Mouse (Mus musculus): ENCODE results near the gene Tbx10. TPM values are rescaled to one million over a fixed set of nuclear protein-coding genes. Genes with fewer than 3 reads are reported as not detected.

The Tbx10 gene
- polyA plus RNA-seq, 1 experiment: not detected

DNA sequence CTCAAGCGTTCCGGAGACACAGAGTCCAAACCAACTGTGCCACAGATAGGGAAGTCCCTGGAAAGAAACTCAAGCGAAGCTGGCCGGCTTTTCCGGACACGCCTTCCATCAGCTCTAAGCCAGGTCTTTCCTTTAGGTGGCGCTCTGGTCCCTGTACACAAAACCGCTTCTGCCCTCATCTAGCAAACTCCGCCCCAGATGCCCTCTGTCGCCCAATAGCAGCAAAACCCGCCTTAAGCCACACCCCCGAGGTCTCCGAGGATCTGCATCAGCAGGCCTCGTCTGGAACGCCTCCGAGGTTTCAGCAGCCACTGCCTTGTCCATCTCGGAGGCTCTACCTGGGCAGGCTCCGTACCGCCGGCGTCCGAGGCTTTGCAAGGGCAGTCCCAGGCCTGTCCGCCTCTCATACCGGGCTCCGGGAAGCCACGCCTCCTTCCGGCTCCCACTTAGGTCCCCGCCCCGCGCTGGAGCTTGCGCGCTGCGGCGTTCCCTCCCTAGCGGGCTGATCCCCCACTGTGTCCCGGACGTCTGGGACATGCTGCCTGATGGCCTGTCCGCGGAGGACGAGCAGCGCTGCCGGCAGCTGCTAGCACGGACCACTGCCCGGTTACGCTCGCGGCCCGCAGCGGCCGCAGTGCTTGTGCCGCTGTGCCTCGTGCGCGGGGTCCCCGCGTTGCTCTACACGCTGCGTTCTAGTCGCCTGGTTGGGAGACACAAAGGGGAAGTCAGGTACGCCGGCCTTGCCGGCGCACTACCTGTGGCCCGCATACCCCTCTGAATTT lies 7.8 kb downstream of the Tbx10 start, which contains the start of the genes Nudt8 and Gm49405:
Gene Nudt8, plus strand, starts transcription at position 462 of the 782 bp plus-strand sequence.
Gene Gm49405, plus strand, starts transcription at position 508 of the 782 bp plus-strand sequence.
- Histone ChIP-seq H3K27ac (ENCODE audit: insufficient read depth, low read length) (peak within 1 kb of the TSS; percentile 88), H3K4me1 (ENCODE audit: control insufficient read depth, insufficient read depth, low read length) (no peaks in the 10 kb centered on the region), H3K4me3 (ENCODE audit: insufficient read depth, low read length) (peak within 1 kb of the TSS; percentile 51)
- TF ChIP-seq CTCF (IDR thresholded peaks at IDR 0.05; ENCODE audit: extremely low read depth, insufficient read depth, low read length) (peak; percentile 75), POLR2A (IDR thresholded peaks at IDR 0.05; ENCODE audit: extremely low read depth, insufficient read depth, low read length) (peak; percentile 75; the same call in 1 of the 2 replicates)

DNA sequence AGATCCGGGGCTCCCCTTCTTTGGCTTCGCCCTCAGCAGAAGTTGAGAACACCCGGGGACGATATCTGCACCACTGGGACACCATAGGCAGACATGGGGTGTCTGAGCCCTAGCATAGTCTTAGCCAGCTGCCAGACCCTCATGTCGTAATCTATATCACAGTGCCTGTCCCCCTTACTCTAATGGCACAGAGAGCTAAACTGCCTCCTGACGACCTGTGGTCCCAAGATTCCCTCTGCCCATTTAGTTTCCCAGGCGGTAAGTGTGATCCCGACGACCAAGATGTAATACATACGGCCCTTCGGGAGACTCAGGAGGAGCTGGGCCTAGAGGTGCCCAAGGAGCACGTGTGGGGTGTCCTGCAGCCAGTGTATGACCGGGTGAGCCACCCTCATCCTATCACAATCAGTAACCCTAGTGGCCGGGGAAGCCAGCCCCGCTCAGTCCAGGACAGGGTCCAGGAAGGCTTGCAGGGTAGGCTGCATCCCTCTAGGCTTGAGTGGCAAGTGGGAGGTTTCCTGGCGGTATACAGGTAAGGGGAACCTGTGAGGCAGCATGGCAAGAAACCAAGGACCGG lies 8.5 kb downstream of the Tbx10 start:
- H3K4me1 ChIP-seq (ENCODE audit: control insufficient read depth, insufficient read depth, low read length): no peaks in the 10 kb centered on the region
- no peak overlapping the region for H3K27ac ChIP-seq (ENCODE audit: insufficient read depth, low read length)
- TF ChIP-seq POLR2A (IDR thresholded peaks at IDR 0.05; ENCODE audit: extremely low read depth, insufficient read depth, low read length): no peak
- TF ChIP-seq CTCF (IDR thresholded peaks at IDR 0.05; ENCODE audit: extremely low read depth, insufficient read depth, low read length): no peak
- H3K4me3 ChIP-seq (ENCODE audit: insufficient read depth, low read length): peak overlapping the region; percentile 51

DNA sequence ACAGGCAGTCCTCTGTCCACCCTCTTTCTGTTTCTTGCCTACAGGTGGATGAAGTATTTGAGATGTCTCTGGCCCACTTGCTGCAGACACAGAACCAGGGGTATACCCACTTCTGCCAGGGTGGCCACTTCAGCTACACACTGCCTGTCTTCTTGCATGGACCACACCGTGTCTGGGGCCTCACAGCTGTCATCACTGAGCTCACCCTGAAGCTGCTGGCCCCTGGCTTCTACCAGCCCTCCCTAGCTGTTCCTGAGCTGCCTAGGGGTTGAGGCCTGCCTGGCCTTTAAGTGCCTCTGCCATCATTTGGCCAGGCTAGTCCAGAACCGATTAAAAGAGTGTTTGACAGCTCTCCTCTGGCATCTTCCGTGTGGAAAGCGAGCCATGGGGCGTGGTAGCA lies 9.2 kb downstream of the Tbx10 start:
- Histone ChIP-seq H3K27ac (ENCODE audit: insufficient read depth, low read length) (no peak overlapping the region), H3K4me3 (ENCODE audit: insufficient read depth, low read length) (no peak overlapping the region), H3K4me1 (ENCODE audit: control insufficient read depth, insufficient read depth, low read length) (no peaks in the 10 kb centered on the region)
- TF ChIP-seq POLR2A (IDR thresholded peaks at IDR 0.05; ENCODE audit: extremely low read depth, insufficient read depth, low read length) (no peak), CTCF (IDR thresholded peaks at IDR 0.05; ENCODE audit: extremely low read depth, insufficient read depth, low read length) (no peak)

DNA sequence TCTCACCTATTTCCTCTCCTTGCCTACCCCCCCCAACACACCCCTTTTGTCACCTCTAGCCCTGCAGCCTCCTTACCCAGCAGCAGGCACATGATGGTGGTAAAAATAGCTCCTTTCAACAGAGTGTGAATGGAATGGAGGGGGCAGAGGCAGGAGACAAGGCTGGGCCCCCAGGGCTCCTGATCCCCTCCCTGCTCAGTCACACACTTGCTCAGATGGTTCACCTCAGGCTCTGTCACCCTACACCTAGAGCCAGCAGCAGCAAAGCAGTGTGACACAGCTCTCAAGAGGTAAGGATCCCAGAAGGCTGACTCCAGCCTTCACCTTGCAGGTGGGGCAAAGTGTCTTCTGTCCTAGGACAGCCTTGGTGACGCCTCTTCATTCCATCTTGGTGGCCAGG lies 10.6 kb downstream of the Tbx10 start, which contains the start of gene Doc2g:
Gene Doc2g, plus strand, starts transcription at position 202 of the 400 bp plus-strand sequence.
- TF ChIP-seq CTCF (IDR thresholded peaks at IDR 0.05; ENCODE audit: extremely low read depth, insufficient read depth, low read length): no peak
- no peak for TF ChIP-seq POLR2A (IDR thresholded peaks at IDR 0.05; ENCODE audit: extremely low read depth, insufficient read depth, low read length)
- no peak within 1 kb of the TSS for H3K27ac ChIP-seq (ENCODE audit: insufficient read depth, low read length)
- H3K4me3 ChIP-seq (ENCODE audit: insufficient read depth, low read length): no peak within 1 kb of the TSS
- no peaks in the 10 kb centered on the region for H3K4me1 ChIP-seq (ENCODE audit: control insufficient read depth, insufficient read depth, low read length)

DNA sequence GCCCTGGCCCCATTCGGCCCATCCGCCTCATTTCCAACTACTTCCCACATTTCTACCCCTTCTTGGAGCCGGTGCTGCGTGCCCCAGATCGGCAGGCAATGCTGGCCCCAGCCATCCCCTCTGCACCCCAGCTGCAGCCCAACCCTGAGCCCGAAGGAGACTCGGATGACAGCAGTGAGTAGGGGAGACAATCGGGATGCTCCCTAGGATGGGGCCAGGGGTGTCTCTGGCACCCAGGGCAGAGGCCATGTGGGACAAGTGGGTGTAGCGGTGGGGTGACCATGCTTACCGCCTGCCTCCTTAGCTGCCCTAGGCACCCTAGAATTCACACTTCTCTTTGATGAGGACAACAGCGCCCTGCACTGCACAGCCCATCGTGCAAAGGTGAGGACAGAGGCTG lies 11.1 kb downstream of the Tbx10 start:
- H3K4me1 ChIP-seq (ENCODE audit: control insufficient read depth, insufficient read depth, low read length): no peaks in the 10 kb centered on the region
- TF ChIP-seq POLR2A (IDR thresholded peaks at IDR 0.05; ENCODE audit: extremely low read depth, insufficient read depth, low read length) (no peak), CTCF (IDR thresholded peaks at IDR 0.05; ENCODE audit: extremely low read depth, insufficient read depth, low read length) (no peak)
- no peak overlapping the region for H3K27ac ChIP-seq (ENCODE audit: insufficient read depth, low read length)
- no peak overlapping the region for H3K4me3 ChIP-seq (ENCODE audit: insufficient read depth, low read length)

DNA sequence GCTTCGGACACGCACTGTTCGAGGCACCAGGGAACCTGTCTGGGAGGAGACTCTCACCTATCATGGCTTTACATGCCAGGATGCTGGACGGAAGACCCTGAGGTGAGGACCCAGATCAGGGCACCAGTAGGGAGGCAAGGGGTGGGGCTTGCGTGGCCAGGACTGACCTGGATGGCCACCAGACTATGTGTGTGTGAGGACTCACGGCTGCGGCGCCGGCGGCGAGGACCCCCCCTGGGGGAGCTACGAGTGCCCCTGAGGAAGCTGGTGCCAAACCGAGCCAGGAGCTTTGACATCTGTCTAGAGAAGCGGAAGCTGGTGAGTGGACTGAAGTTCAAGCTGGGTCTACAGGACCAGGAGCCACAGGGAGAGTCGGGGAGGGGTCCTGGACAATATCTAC lies 11.8 kb downstream of the Tbx10 start:
- TF ChIP-seq CTCF (IDR thresholded peaks at IDR 0.05; ENCODE audit: extremely low read depth, insufficient read depth, low read length) (no peak), POLR2A (IDR thresholded peaks at IDR 0.05; ENCODE audit: extremely low read depth, insufficient read depth, low read length) (no peak)
- H3K4me3 ChIP-seq (ENCODE audit: insufficient read depth, low read length): no peak overlapping the region
- no peaks in the 10 kb centered on the region for H3K4me1 ChIP-seq (ENCODE audit: control insufficient read depth, insufficient read depth, low read length)
- H3K27ac ChIP-seq (ENCODE audit: insufficient read depth, low read length): no peak overlapping the region

DNA sequence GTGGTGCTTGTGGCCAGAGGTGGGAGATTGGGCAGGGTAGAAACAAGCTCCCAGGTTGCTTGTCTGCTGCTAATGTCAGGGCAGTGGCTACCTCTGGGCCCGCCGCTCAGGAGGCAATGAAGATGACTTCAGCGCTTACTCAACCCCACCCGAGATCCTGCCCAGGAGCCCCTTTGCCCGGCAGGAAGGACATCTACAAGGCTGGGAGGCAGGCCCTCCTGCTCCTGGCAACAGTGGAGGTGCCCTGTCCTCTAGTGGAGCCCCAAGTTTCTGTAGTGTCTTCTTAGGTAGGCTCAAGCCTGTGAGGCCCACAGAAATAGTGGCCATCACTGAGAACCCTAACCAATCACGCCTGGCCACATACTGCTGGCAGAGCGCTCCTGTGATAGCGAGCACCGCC lies 12.5 kb downstream of the Tbx10 start:
- Histone ChIP-seq H3K27ac (ENCODE audit: insufficient read depth, low read length) (no peak overlapping the region), H3K4me1 (ENCODE audit: control insufficient read depth, insufficient read depth, low read length) (no peaks in the 10 kb centered on the region), H3K4me3 (ENCODE audit: insufficient read depth, low read length) (no peak overlapping the region)
- TF ChIP-seq CTCF (IDR thresholded peaks at IDR 0.05; ENCODE audit: extremely low read depth, insufficient read depth, low read length): no peak
- no peak for TF ChIP-seq POLR2A (IDR thresholded peaks at IDR 0.05; ENCODE audit: extremely low read depth, insufficient read depth, low read length)

DNA sequence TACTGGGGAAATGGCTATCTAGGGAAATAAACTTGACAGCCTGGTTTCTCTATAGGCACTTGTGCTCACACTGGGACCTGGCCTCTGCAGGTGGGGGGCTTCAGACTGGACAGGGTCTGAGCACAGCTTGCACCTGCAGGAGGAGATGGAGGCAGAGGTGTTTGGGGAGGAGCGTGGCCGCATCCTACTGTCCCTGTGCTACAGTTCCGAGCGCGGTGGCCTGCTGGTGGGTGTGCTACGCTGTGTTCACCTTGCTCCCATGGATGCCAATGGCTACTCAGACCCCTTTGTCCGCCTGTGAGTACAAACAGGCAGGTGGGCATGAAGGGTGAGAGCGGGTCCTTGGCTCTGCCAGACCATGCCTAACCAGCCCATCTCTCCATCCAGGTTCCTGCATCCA lies 13.4 kb downstream of the Tbx10 start:
- H3K4me1 ChIP-seq (ENCODE audit: control insufficient read depth, insufficient read depth, low read length): no peaks in the 10 kb centered on the region
- TF ChIP-seq POLR2A (IDR thresholded peaks at IDR 0.05; ENCODE audit: extremely low read depth, insufficient read depth, low read length) (no peak), CTCF (IDR thresholded peaks at IDR 0.05; ENCODE audit: extremely low read depth, insufficient read depth, low read length) (no peak)

DNA sequence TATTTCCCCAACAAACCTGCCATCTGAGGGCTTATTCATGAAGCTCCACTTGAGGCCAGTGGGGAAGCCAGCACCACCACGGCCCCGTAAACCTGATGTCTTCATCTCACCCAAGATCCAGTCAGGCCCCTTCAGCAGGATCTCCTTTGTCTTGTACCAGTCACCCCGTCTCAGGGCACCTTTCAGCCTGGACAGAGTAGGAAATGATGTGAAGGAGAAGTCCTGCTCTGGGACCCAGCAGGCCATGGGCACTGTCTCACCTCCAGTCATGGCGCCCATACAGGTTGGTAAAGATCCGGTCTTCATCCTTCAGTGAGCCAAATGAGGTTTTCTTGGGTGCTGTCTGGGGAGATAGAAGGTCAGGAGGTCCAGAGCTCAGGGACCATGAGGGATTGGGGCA lies 18.5 kb downstream of the Tbx10 start:
- Histone ChIP-seq H3K27ac (ENCODE audit: insufficient read depth, low read length) (no peak overlapping the region), H3K4me3 (ENCODE audit: insufficient read depth, low read length) (no peak overlapping the region), H3K4me1 (ENCODE audit: control insufficient read depth, insufficient read depth, low read length) (peaks cover 4% of the 10 kb centered on the region; the same call in 1 of the 2 replicates)
- TF ChIP-seq CTCF (IDR thresholded peaks at IDR 0.05; ENCODE audit: extremely low read depth, insufficient read depth, low read length) (no peak), POLR2A (IDR thresholded peaks at IDR 0.05; ENCODE audit: extremely low read depth, insufficient read depth, low read length) (no peak)

More for the DNA sequence above, 13.4 kb downstream of the Tbx10 start:
- H3K4me3 ChIP-seq (ENCODE audit: insufficient read depth, low read length): no peak overlapping the region
- no peak overlapping the region for H3K27ac ChIP-seq (ENCODE audit: insufficient read depth, low read length)
